In genomic region chr12:102550529-102550928, GRCm38 (mm10) we compare ENCODE assay signal across 9 mouse cellular contexts. TPM values are rescaled to one million over a fixed set of nuclear protein-coding genes. Genes with fewer than 3 reads are reported as not detected.
DNase-seq lines count a peak whose midpoint lies in the region; ATAC-seq lines count a peak whose summit lies in the region.
"Had no signal": no experiment of that assay in that cellular context is flagged by ENCODE, and none has a peak within 500 bp of the region (broad histone marks: within the 10 kb centered on the region; RNA-seq: fewer than 3 reads in every experiment).

No protein-coding gene starts in this region.

- no peak overlapping the region for H3K4me2 ChIP-seq in midbrain, embryonic 11.5 days
- H3K4me2 ChIP-seq in midbrain, embryonic 15.5 days, result no peak overlapping the region
- H3K4me2 ChIP-seq: embryonic facial prominence, embryonic 13.5 days had no signal

- no peaks in the 10 kb centered on the region for H3K9me3 ChIP-seq in midbrain, embryonic 11.5 days (ENCODE audit: control insufficient read depth, low read length)
- no peaks in the 10 kb centered on the region for H3K9me3 ChIP-seq in midbrain, embryonic 15.5 days
- H3K9me3 ChIP-seq: embryonic facial prominence, embryonic 13.5 days had no signal

- DNase-seq in midbrain, embryonic 11.5 days (ENCODE audit: low spot score, missing footprints), result peak; percentile 97
- peak; percentile 81 to 85 for DNase-seq in adrenal gland, postnatal 36 days
- peak; percentile 72 for DNase-seq in hindlimb bud, embryonic 11.5 days (ENCODE audit: extremely low spot score, low read depth, low spot score)
- DNase-seq in lung, adult 18-20 months, result peak; percentile 47 to 59
- DNase-seq in spleen, adult 18-20 months, result peak; percentile 17 to 61
- DNase-seq in right cerebral cortex, adult 2 months (ENCODE audit: low spot score in 2 of 2), result no peak

- no peak overlapping the region for H3K27ac ChIP-seq in midbrain, embryonic 11.5 days (ENCODE audit: low read depth, low read length)
- no peak overlapping the region for H3K27ac ChIP-seq in midbrain, embryonic 15.5 days
- H3K27ac ChIP-seq: embryonic facial prominence, embryonic 13.5 days had no signal

- no peak overlapping the region for H3K4me3 ChIP-seq in midbrain, embryonic 11.5 days (ENCODE audit: low read depth, low read length)
- no peak overlapping the region for H3K4me3 ChIP-seq in midbrain, embryonic 15.5 days
- H3K4me3 ChIP-seq: embryonic facial prominence, embryonic 13.5 days had no signal

- no peak for ATAC-seq in midbrain, embryonic 11.5 days (ENCODE audit: low FRiP score)
- no peak for ATAC-seq in midbrain, embryonic 15.5 days (replicated peaks)
- ATAC-seq in cerebellum, adult (ENCODE audit: insufficient number of reproducible peaks, low FRiP score, low TSS enrichment), result no peak

- H3K27me3 ChIP-seq in midbrain, embryonic 11.5 days (ENCODE audit: control insufficient read depth, insufficient read depth, low read length), result peaks cover 4% of the 10 kb centered on the region; the same call in 1 of the 2 replicates
- 0 out of 2 replicates have a peak, but pooled peaks cover 3% of the 10 kb centered on the region for H3K27me3 ChIP-seq in midbrain, embryonic 15.5 days (replicated peaks)

- WGBS in midbrain, embryonic 11.5 days, result 6% methylated on average over 11 of the region's 11 CpGs
- WGBS in midbrain, embryonic 15.5 days, result 7% methylated on average over 11 of the region's 11 CpGs

- no peak overlapping the region for H3K9ac ChIP-seq in midbrain, embryonic 11.5 days (ENCODE audit: low read length)
- no peak overlapping the region for H3K9ac ChIP-seq in midbrain, embryonic 15.5 days
- H3K9ac ChIP-seq: embryonic facial prominence, embryonic 13.5 days had no signal

- no peaks in the 10 kb centered on the region for H3K4me1 ChIP-seq in midbrain, embryonic 11.5 days (ENCODE audit: control insufficient read depth, insufficient read depth, low read length)
- peaks cover 18% of the 10 kb centered on the region for H3K4me1 ChIP-seq in midbrain, embryonic 15.5 days

- no peaks in the 10 kb centered on the region for H3K36me3 ChIP-seq in midbrain, embryonic 11.5 days (ENCODE audit: control insufficient read depth, insufficient read depth, low read length)
- no peaks in the 10 kb centered on the region for H3K36me3 ChIP-seq in midbrain, embryonic 15.5 days (replicated peaks)
- H3K36me3 ChIP-seq: embryonic facial prominence, embryonic 13.5 days had no signal

RNA-seq across cellular contexts. Expression of gene Chga, which starts 4.2 kb away (rescaled TPM):
- polyA plus RNA-seq in midbrain, embryonic 11.5 days (2014; fragmentation: Nextera tagmentation; extraction: Ambion mirVana), result 23.5 and 24.0 TPM in 2 replicates
- polyA plus RNA-seq in midbrain, embryonic 15.5 days (2015; fragmentation: Nextera tagmentation; extraction: Ambion mirVana), result 152 and 155 TPM in 2 replicates
- 1,000 to 10,000 TPM; 1,253 to 1,514 TPM for total RNA-seq in adrenal gland, postnatal 36 days (2021)

Comparison
In these comparisons a context has a peak if more than half of its experiments do, and no peak if none do; other contexts are left out.
1. DNase-seq: peak in midbrain, embryonic 11.5 days (single experiment), adrenal gland, postnatal 36 days (2 of 2), hindlimb bud, embryonic 11.5 days (single experiment), lung, adult 18-20 months (2 of 2) and spleen, adult 18-20 months (2 of 2); none in right cerebral cortex, adult 2 months (0 of 2).